Mouse (Mus musculus): ENCODE results near the gene Efs.
A peak's percentile ranks its signal among the peaks of the same experiment; 100 is the strongest.

Efs gene

GRCm38 (mm10) chr14:54874165-54874564 lies 51.8 kb downstream of the Efs start:
- DNase-seq (ENCODE audit: extremely low spot score, low spot score) = no peak

DNA sequence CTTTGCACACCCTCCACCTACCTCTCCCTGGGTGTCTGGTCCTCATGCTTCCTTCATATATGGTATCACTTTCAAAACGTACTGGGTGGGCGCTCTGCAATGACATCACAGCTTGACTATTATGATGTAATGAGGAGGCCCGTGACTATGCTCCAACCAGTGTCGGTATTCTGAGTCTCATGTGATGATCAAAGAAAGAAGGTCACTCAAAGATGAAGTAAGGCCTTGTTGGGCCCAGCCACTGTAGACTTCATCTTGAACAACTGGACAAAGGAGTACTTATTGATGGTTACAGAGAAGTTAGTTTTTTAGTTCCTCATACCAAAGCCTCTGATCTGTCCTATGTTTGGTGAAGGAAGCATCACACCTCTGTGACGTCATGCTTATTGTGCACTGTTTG lies 55.1 kb downstream of the Efs start, which contains the start of gene Homez:
Homez (minus strand) TSS at position 101 of the 400 bp plus-strand sequence.
- no peak for DNase-seq (ENCODE audit: extremely low spot score, low spot score)

- DNase-seq (ENCODE audit: extremely low spot score, low spot score) = no peak
Measured at GRCm38 (mm10) chr14:54868026-54868425, 57.9 kb downstream of the Efs start.

DNA sequence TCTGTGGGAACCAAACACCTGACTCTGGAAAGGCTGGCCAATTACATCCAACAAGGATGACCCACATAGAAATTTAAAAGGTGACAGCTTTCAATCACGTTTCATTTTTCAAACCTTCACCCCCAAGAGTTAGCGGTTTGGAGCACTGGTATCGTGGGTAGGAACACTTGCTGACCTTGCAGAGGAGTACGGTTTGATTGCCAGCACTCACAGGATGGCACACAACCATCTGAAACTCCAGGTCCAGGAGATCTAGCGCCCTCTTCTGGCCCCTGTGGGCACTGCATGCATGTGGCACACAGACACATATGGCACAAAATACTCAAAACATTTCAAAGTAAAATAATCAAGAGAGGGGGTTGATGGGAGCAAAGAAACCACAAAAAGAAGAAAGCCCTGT lies 59.0 kb downstream of the Efs start:
- peak; percentile 27 for DNase-seq (ENCODE audit: extremely low spot score, low spot score)

All from neural tube, embryonic 10.5 days (tissue).